Mouse (Mus musculus): Measurements from ENCODE around the gene Fbxo2. TPM values are rescaled to one million over a fixed set of nuclear protein-coding genes. Genes with fewer than 3 reads are reported as not detected.

Gene Fbxo2
- polyA plus RNA-seq, 2 experiments: 0.04 to 0.08 TPM

- no peak for DNase-seq (ENCODE audit: low read depth in 3 of 3, low spot score in 3 of 3)
- Histone ChIP-seq H3K27ac (no peak overlapping the region), H3K4me3 (ENCODE audit: insufficient read depth in 1 of 2, low read depth in 2 of 2, low read length in 2 of 2) (no peak overlapping the region), H3K9me3 (ENCODE audit: control insufficient read depth, low read length) (no peaks in the 10 kb centered on the region), H3K4me2 (ENCODE audit: low read depth) (no peak overlapping the region), H3K27me3 (ENCODE audit: control insufficient read depth, insufficient read depth, low read length) (no peaks in the 10 kb centered on the region), H3K9ac (replicated peaks) (no peak overlapping the region), H3K36me3 (replicated peaks; ENCODE audit: control insufficient read depth, insufficient read depth, low read depth) (no peaks in the 10 kb centered on the region), H3K4me1 (replicated peaks; ENCODE audit: control insufficient read depth in 2 of 2, insufficient read depth in 2 of 2, low read length in 1 of 2) (peaks cover 15 to 23% of the 10 kb centered on the region in 2 experiments)
- TF ChIP-seq EP300 (IDR thresholded peaks at IDR 0.05; ENCODE audit: low read depth) (no peak), CTCF (IDR thresholded peaks at IDR 0.05; ENCODE audit: low read depth) (no peak)
- ATAC-seq (ENCODE audit: insufficient read depth): no peak
- WGBS (ENCODE audit: insufficient replicate concordance): 34% methylated on average over 11 of the region's 11 CpGs
Observed at GRCm38 (mm10) chr4:148192707-148193245, 32.4 kb downstream of the Fbxo2 start.

GRCm38 (mm10) chr4:148194400-148194799 is 34.0 kb downstream of the Fbxo2 start:
- Histone ChIP-seq H3K27me3 (ENCODE audit: control insufficient read depth, insufficient read depth, low read length) (no peaks in the 10 kb centered on the region), H3K9me3 (ENCODE audit: control insufficient read depth, low read length) (no peaks in the 10 kb centered on the region), H3K4me2 (ENCODE audit: low read depth) (no peak overlapping the region), H3K9ac (replicated peaks) (no peak overlapping the region), H3K4me1 (replicated peaks; ENCODE audit: control insufficient read depth in 2 of 2, insufficient read depth in 2 of 2, low read length in 1 of 2) (peaks cover 15 to 18% of the 10 kb centered on the region in 2 experiments), H3K36me3 (replicated peaks; ENCODE audit: control insufficient read depth, insufficient read depth, low read depth) (no peaks in the 10 kb centered on the region), H3K27ac (no peak overlapping the region), H3K4me3 (ENCODE audit: insufficient read depth in 1 of 2, low read depth in 2 of 2, low read length in 2 of 2) (no peak overlapping the region)
- peak; percentile 53 for ATAC-seq (ENCODE audit: insufficient read depth)
- DNase-seq (ENCODE audit: low read depth in 3 of 3, low spot score in 3 of 3): no peak
- no peak for TF ChIP-seq CTCF (IDR thresholded peaks at IDR 0.05; ENCODE audit: low read depth)
- no peak for TF ChIP-seq EP300 (IDR thresholded peaks at IDR 0.05; ENCODE audit: low read depth)

- no peak for TF ChIP-seq EP300 (IDR thresholded peaks at IDR 0.05; ENCODE audit: low read depth)
- no peak for TF ChIP-seq CTCF (IDR thresholded peaks at IDR 0.05; ENCODE audit: low read depth)
- no peak overlapping the region for H3K4me3 ChIP-seq (ENCODE audit: insufficient read depth in 1 of 2, low read depth in 2 of 2, low read length in 2 of 2)
- H3K9ac ChIP-seq (replicated peaks): no peak overlapping the region
- peaks cover 5% of the 10 kb centered on the region; the same call in 1 of the 2 replicates for H3K27me3 ChIP-seq (ENCODE audit: control insufficient read depth, insufficient read depth, low read length)
- DNase-seq (ENCODE audit: low read depth in 3 of 3, low spot score in 3 of 3) (no peak), ATAC-seq (ENCODE audit: insufficient read depth) (no peak)
- 48% methylated on average over 10 of the region's 10 CpGs for whole genome bisulfite sequencing (ENCODE audit: insufficient replicate concordance)
- peaks cover 31 to 36% of the 10 kb centered on the region in 2 experiments for H3K4me1 ChIP-seq (replicated peaks; ENCODE audit: control insufficient read depth in 2 of 2, insufficient read depth in 2 of 2, low read length in 1 of 2)
- H3K4me2 ChIP-seq (ENCODE audit: low read depth): no peak overlapping the region
- no peaks in the 10 kb centered on the region for H3K36me3 ChIP-seq (replicated peaks; ENCODE audit: control insufficient read depth, insufficient read depth, low read depth)
- no peak overlapping the region for H3K27ac ChIP-seq
- no peaks in the 10 kb centered on the region for H3K9me3 ChIP-seq (ENCODE audit: control insufficient read depth, low read length)
Observed at GRCm38 (mm10) chr4:148198721-148199120, 38.3 kb downstream of the Fbxo2 start.

GRCm38 (mm10) chr4:148203557-148203956 is 43.1 kb downstream of the Fbxo2 start:
- Histone ChIP-seq H3K9me3 (ENCODE audit: control insufficient read depth, low read length) (no peaks in the 10 kb centered on the region), H3K27me3 (ENCODE audit: control insufficient read depth, insufficient read depth, low read length) (peaks cover 5% of the 10 kb centered on the region; the same call in 1 of the 2 replicates), H3K36me3 (replicated peaks; ENCODE audit: control insufficient read depth, insufficient read depth, low read depth) (no peaks in the 10 kb centered on the region), H3K9ac (replicated peaks) (peak overlapping the region; percentile 19), H3K4me3 (ENCODE audit: insufficient read depth in 1 of 2, low read depth in 2 of 2, low read length in 2 of 2) (peak overlapping the region; percentile 38 to 45; a peak in 2 of 4 replicates), H3K4me1 (replicated peaks; ENCODE audit: control insufficient read depth in 2 of 2, insufficient read depth in 2 of 2, low read length in 1 of 2) (peaks cover 37 to 49% of the 10 kb centered on the region in 2 experiments), H3K4me2 (ENCODE audit: low read depth) (peak overlapping the region; percentile 85), H3K27ac (peak overlapping the region; percentile 97)
- ATAC-seq (ENCODE audit: insufficient read depth) (peak; percentile 60), DNase-seq (ENCODE audit: low read depth in 3 of 3, low spot score in 3 of 3) (peak; percentile 24 to 40 (median 39))
- 23% methylated on average over 2 of the region's 2 CpGs for WGBS (ENCODE audit: insufficient replicate concordance)
- TF ChIP-seq EP300 (IDR thresholded peaks at IDR 0.05; ENCODE audit: low read depth) (no peak), CTCF (IDR thresholded peaks at IDR 0.05; ENCODE audit: low read depth) (no peak)

GRCm38 (mm10) chr4:148204061-148204872 is 43.8 kb downstream of the Fbxo2 start:
- Histone ChIP-seq H3K4me3 (ENCODE audit: insufficient read depth in 1 of 2, low read depth in 2 of 2, low read length in 2 of 2) (peak overlapping the region; percentile 38 to 45), H3K9me3 (ENCODE audit: control insufficient read depth, low read length) (no peaks in the 10 kb centered on the region), H3K27ac (peak overlapping the region; percentile 97), H3K9ac (replicated peaks) (peak overlapping the region; percentile 79), H3K27me3 (ENCODE audit: control insufficient read depth, insufficient read depth, low read length) (peaks cover 5% of the 10 kb centered on the region; the same call in 1 of the 2 replicates), H3K4me1 (replicated peaks; ENCODE audit: control insufficient read depth in 2 of 2, insufficient read depth in 2 of 2, low read length in 1 of 2) (peaks cover 37 to 49% of the 10 kb centered on the region in 2 experiments), H3K36me3 (replicated peaks; ENCODE audit: control insufficient read depth, insufficient read depth, low read depth) (no peaks in the 10 kb centered on the region), H3K4me2 (ENCODE audit: low read depth) (peak overlapping the region; percentile 85)
- peak; percentile 97 for TF ChIP-seq EP300 (IDR thresholded peaks at IDR 0.05; ENCODE audit: low read depth)
- TF ChIP-seq CTCF (IDR thresholded peaks at IDR 0.05; ENCODE audit: low read depth): no peak
- 22% methylated on average over 15 of the region's 15 CpGs for WGBS (ENCODE audit: insufficient replicate concordance)
- peak; percentile 86 to 88 (median 87) for DNase-seq (ENCODE audit: low read depth in 3 of 3, low spot score in 3 of 3)
- peak; percentile 98 for ATAC-seq (ENCODE audit: insufficient read depth)

Data from liver, embryonic 14.5 days (tissue).